Mouse (Mus musculus): ENCODE measurements around the gene Erlec1. TPM values are rescaled to one million over a fixed set of nuclear protein-coding genes. Genes with fewer than 3 reads are reported as not detected.
A peak's percentile ranks its signal among the peaks of the same experiment; 100 is the strongest.

Erlec1 gene
- polyA plus RNA-seq, 1 experiment = 22.0 TPM

- H3K4me1 ChIP-seq (ENCODE audit: control insufficient read depth, insufficient read depth, low read length) = no peaks in the 10 kb centered on the region; the same call in 1 of the 2 replicates
- peak overlapping the region; percentile 69 for H3K4me3 ChIP-seq (replicated peaks; ENCODE audit: extremely low read depth, low read depth, low read length)
- TF ChIP-seq CTCF (IDR thresholded peaks at IDR 0.05; ENCODE audit: insufficient read depth, low read length) (no peak), POLR2A (IDR thresholded peaks at IDR 0.05; ENCODE audit: borderline replicate concordance, extremely low read depth, low read depth, low read length) (no peak)
- DNase-seq = peak; percentile 51
- WGBS = under 1% methylated on average over 32 of the region's 32 CpGs
Measured at GRCm38 (mm10) chr11:30953469-30954154, 523 bp downstream of the Erlec1 start.

DNA sequence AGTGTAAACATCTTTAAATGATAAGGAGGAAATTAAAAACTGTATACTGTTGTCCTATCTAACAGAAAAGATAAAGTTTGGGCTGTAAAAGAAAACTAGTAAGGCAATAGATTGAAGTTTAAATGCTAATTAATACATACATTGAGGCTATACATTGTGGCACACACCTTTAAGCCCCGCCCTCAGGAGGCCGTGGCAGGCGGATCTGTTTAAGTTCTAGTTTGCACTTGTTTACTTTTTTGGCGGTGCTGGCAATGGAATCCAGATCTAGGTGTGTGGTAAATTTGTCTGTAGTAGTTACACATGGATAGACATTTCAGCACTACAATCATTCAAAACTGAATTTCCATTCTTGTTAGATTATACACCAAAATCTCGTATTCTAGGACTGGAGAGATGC, 1.3 kb downstream of the Erlec1 start:
- no peak for DNase-seq
- Histone ChIP-seq H3K4me1 (ENCODE audit: control insufficient read depth, insufficient read depth, low read length) (no peaks in the 10 kb centered on the region; the same call in 1 of the 2 replicates), H3K4me3 (replicated peaks; ENCODE audit: extremely low read depth, low read depth, low read length) (no peak overlapping the region)
- TF ChIP-seq CTCF (IDR thresholded peaks at IDR 0.05; ENCODE audit: insufficient read depth, low read length) = no peak
- 40% methylated on average over 5 of the region's 5 CpGs for WGBS

- TF ChIP-seq POLR2A (IDR thresholded peaks at IDR 0.05; ENCODE audit: borderline replicate concordance, extremely low read depth, low read depth, low read length) = no peak
- TF ChIP-seq CTCF (IDR thresholded peaks at IDR 0.05; ENCODE audit: insufficient read depth, low read length) = no peak
- 82% methylated on average over 2 of the region's 2 CpGs for WGBS
- no peaks in the 10 kb centered on the region for H3K4me1 ChIP-seq (ENCODE audit: control insufficient read depth, insufficient read depth, low read length)
- H3K4me3 ChIP-seq (replicated peaks; ENCODE audit: extremely low read depth, low read depth, low read length) = no peak overlapping the region
- no peak for DNase-seq
Measured at GRCm38 (mm10) chr11:30943522-30943921, 10.6 kb downstream of the Erlec1 start.

DNA sequence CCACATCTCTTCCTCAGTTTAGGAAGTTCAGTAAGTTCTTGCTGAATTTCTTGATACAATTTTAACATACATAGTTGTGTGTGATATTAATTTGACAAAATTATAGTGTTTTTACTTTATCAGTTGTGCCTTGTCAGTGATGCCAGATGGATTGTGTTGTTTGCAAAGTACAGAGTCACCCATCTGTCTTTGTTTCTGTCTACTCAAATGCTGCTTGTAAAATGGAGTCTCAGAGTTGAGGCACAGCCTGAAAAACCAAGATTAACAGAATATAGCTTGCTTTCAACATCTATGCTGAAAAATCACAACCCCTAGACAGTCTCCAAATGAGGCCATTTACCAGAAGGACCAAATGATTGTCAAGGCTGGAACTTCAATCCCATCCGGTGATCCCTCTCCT, 25.6 kb downstream of the Erlec1 start:
- no peak for DNase-seq
- no peak for TF ChIP-seq POLR2A (IDR thresholded peaks at IDR 0.05; ENCODE audit: borderline replicate concordance, extremely low read depth, low read depth, low read length)
- no peak for TF ChIP-seq CTCF (IDR thresholded peaks at IDR 0.05; ENCODE audit: insufficient read depth, low read length)
- Histone ChIP-seq H3K4me1 (ENCODE audit: control insufficient read depth, insufficient read depth, low read length) (no peaks in the 10 kb centered on the region), H3K4me3 (replicated peaks; ENCODE audit: extremely low read depth, low read depth, low read length) (no peak overlapping the region)
- 100% methylated on average over 1 of the region's 1 CpGs for WGBS

DNA sequence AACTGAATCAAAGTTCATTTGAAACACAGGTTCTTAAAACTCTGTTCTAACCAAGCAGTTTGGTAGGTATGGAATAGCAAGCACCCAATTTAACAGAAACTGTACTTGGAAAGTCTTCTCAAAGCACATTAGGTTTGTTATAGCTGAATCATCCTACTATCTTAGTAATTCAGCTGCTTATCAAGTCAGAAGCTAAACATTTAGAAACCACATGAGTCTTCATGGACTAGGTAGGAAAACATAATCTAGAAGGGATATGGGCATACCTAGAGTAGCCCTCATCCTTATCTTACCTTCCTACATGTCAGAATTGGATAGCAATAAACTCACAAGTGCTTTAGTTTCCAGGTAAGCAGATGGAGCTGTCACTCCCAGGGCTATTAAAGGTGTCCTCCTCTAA, 26.1 kb downstream of the Erlec1 start:
- no peak overlapping the region for H3K4me3 ChIP-seq (replicated peaks; ENCODE audit: extremely low read depth, low read depth, low read length)
- DNase-seq = no peak
- TF ChIP-seq POLR2A (IDR thresholded peaks at IDR 0.05; ENCODE audit: borderline replicate concordance, extremely low read depth, low read depth, low read length) (no peak), CTCF (IDR thresholded peaks at IDR 0.05; ENCODE audit: insufficient read depth, low read length) (no peak)
- no peaks in the 10 kb centered on the region for H3K4me1 ChIP-seq (ENCODE audit: control insufficient read depth, insufficient read depth, low read length)

- no peak for TF ChIP-seq CTCF (IDR thresholded peaks at IDR 0.05; ENCODE audit: insufficient read depth, low read length)
- TF ChIP-seq POLR2A (IDR thresholded peaks at IDR 0.05; ENCODE audit: borderline replicate concordance, extremely low read depth, low read depth, low read length) = no peak
- Histone ChIP-seq H3K4me1 (ENCODE audit: control insufficient read depth, insufficient read depth, low read length) (no peaks in the 10 kb centered on the region), H3K4me3 (replicated peaks; ENCODE audit: extremely low read depth, low read depth, low read length) (no peak overlapping the region)
- DNase-seq = no peak
- WGBS = 98% methylated on average over 3 of the region's 3 CpGs
Measured at GRCm38 (mm10) chr11:30923283-30923682, 30.9 kb downstream of the Erlec1 start.

DNA sequence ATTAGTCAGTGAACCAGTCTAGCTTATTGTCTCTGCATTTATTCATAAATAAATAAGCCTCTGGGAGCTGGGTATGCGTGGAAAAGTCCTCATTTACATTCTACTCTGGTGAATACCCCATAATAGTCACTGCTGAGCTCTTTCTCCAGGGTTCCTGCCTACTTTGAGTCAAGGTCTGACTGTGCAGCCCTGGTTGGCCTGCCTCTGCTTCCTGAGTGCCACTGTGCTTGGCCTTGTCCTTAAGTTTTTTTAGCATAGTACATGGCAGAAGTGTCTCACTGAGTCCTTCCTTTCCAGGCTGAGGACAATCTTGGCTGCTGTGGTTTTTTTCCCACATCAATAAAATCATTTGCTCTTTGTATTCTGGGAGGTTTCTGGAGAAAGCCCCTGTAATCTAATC, 33.5 kb downstream of the Erlec1 start:
- TF ChIP-seq CTCF (IDR thresholded peaks at IDR 0.05; ENCODE audit: insufficient read depth, low read length) = no peak
- no peak for TF ChIP-seq POLR2A (IDR thresholded peaks at IDR 0.05; ENCODE audit: borderline replicate concordance, extremely low read depth, low read depth, low read length)
- Histone ChIP-seq H3K4me3 (replicated peaks; ENCODE audit: extremely low read depth, low read depth, low read length) (no peak overlapping the region), H3K4me1 (ENCODE audit: control insufficient read depth, insufficient read depth, low read length) (no peaks in the 10 kb centered on the region)
- DNase-seq = no peak
- WGBS = 76% methylated on average over 1 of the region's 1 CpGs

GRCm38 (mm10) chr11:30912311-30912710, 41.8 kb downstream of the Erlec1 start:
- TF ChIP-seq POLR2A (IDR thresholded peaks at IDR 0.05; ENCODE audit: borderline replicate concordance, extremely low read depth, low read depth, low read length) = no peak
- TF ChIP-seq CTCF (IDR thresholded peaks at IDR 0.05; ENCODE audit: insufficient read depth, low read length) = no peak
- WGBS = 92% methylated on average over 3 of the region's 3 CpGs
- H3K4me3 ChIP-seq (replicated peaks; ENCODE audit: extremely low read depth, low read depth, low read length) = no peak overlapping the region
- DNase-seq = no peak
- H3K4me1 ChIP-seq (ENCODE audit: control insufficient read depth, insufficient read depth, low read length) = no peaks in the 10 kb centered on the region

DNA sequence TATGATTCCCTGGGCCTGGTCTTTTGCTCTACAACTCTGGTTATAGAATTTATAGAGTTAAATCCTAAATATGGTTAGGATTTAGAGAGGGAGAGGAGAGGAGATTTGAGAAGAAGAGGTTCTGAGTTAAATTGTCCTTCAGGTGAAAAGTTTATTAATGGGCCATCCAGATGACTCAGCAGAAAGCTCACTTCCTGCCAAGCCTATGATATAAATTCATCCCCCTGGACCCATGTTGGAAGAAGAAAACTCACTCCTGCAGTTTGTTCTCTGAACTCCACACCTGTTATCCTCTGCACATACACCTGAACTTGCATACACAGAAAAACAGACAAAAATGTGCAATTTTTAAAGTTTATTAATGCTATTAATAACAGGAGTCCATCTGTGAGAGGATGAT, 54.8 kb downstream of the Erlec1 start:
- Histone ChIP-seq H3K4me1 (ENCODE audit: control insufficient read depth, insufficient read depth, low read length) (no peaks in the 10 kb centered on the region), H3K4me3 (replicated peaks; ENCODE audit: extremely low read depth, low read depth, low read length) (no peak overlapping the region)
- DNase-seq = no peak
- TF ChIP-seq CTCF (IDR thresholded peaks at IDR 0.05; ENCODE audit: insufficient read depth, low read length) = no peak
- no peak for TF ChIP-seq POLR2A (IDR thresholded peaks at IDR 0.05; ENCODE audit: borderline replicate concordance, extremely low read depth, low read depth, low read length)

GRCm38 (mm10) chr11:30896201-30896600, 57.9 kb downstream of the Erlec1 start:
- no peak for TF ChIP-seq CTCF (IDR thresholded peaks at IDR 0.05; ENCODE audit: insufficient read depth, low read length)
- TF ChIP-seq POLR2A (IDR thresholded peaks at IDR 0.05; ENCODE audit: borderline replicate concordance, extremely low read depth, low read depth, low read length) = no peak
- DNase-seq = no peak
- 93% methylated on average over 1 of the region's 1 CpGs for WGBS
- H3K4me1 ChIP-seq (ENCODE audit: control insufficient read depth, insufficient read depth, low read length) = no peaks in the 10 kb centered on the region
- H3K4me3 ChIP-seq (replicated peaks; ENCODE audit: extremely low read depth, low read depth, low read length) = no peak overlapping the region

Data from lung, adult 2 months (tissue).